Mouse (Mus musculus) heart, postnatal 0 days (tissue): ENCODE data around the gene Nr1i2.

ENCODE experiments used
- CTCF ChIP-seq: IDR thresholded peaks from 2 replicates; pipeline ENCODE4 v1.5.1; 2016; ENCODE audit warnings: antibody characterized with exemption, control low read depth, low read depth
- EP300 ChIP-seq: IDR thresholded peaks from 2 replicates; pipeline ENCODE4 v1.6.1; 2016; ENCODE audit warnings: antibody characterized with exemption, low read depth

- no peak for TF ChIP-seq CTCF
- TF ChIP-seq EP300, result no peak
These were observed 5.8 kb downstream of the Nr1i2 start for GRCm38 (mm10) chr16:38288851-38289250.
